Mouse (Mus musculus) hindbrain, embryonic 10.5 days (tissue): ENCODE data around the gene Ndufa4l2. TPM values are rescaled to one million over a fixed set of nuclear protein-coding genes. Genes with fewer than 3 reads are reported as not detected.

Experiments used
- DNase-seq: peaks from one replicate; pipeline ENCODE4 v3.0.0-alpha.2; 2017; ENCODE audit warnings: low spot score
- H3K27ac ChIP-seq: fragments of 300-500 bp; sonication (generic); 2 replicates; pipeline ENCODE4 v1.5.1; 2016; ENCODE audit warnings: mild to moderate bottlenecking, moderate library complexity
- H3K27me3 ChIP-seq: fragments of 300-500 bp; sonication (generic); 2 replicates; pipeline ENCODE4 v1.6.1; 2016; ENCODE audit warnings: mild to moderate bottlenecking; ENCODE audit not compliant: poor library complexity, insufficient read depth, severe bottlenecking
- H3K36me3 ChIP-seq: fragments of 300-500 bp; sonication (generic); 2 replicates; pipeline ENCODE4 v1.6.1; 2016; ENCODE audit warnings: mild to moderate bottlenecking, moderate library complexity
- H3K4me1 ChIP-seq: fragments of 300-500 bp; sonication (generic); replicated peaks from 2 replicates; pipeline ENCODE4 v1.6.1; 2016; ENCODE audit warnings: mild to moderate bottlenecking
- H3K4me3 ChIP-seq: fragments of 300-500 bp; sonication (generic); 2 replicates; pipeline ENCODE4 v1.5.1; 2016; ENCODE audit warnings: mild to moderate bottlenecking, moderate library complexity
- H3K9me3 ChIP-seq: fragments of 300-500 bp; sonication (generic); 2 replicates; pipeline ENCODE4 v1.6.1; 2016; ENCODE audit warnings: mild to moderate bottlenecking, moderate library complexity
- WGBS: fragments of 180-500 bp; shearing (Covaris S2); methylation state at CpG from one replicate; pipeline ENCODE4 v1.1.7; 2016; 5-methylcytosine and 5-hydroxymethylcytosine counted together
- polyA plus RNA-seq: library from polyadenylated mRNA; unstranded; fragments of >200 nt; fragmentation: Nextera tagmentation; extraction: Ambion mirVana; gene quantifications from 2 replicates; pipeline ENCODE4 v1.2.1, GENCODE M21; 2016

The Ndufa4l2 gene
- polyA plus RNA-seq, 1 experiment from 2014 or later, result 8.1 TPM

DNA sequence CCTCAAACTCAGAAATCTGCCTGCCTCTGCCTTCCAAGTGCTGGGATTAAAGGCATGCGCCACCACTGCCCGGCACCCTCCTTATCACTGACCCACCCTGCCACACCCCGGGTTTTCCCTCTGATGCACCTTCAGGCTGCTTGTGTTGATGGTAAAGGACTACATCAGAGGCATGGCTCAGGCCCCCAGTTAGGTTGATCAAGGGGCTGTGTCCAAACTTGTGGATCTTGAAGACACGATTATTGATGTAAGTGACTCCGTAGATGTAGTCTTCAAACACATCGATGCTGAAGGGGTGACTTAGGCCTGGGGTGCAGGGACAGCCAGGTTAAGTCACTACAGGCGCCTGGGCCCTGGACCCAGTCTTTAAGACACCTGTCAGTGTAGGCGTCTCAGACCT lies 26.7 kb downstream of the Ndufa4l2 start:
- Histone ChIP-seq H3K27me3 (peaks cover 12% of the 10 kb centered on the region), H3K9me3 (no peaks in the 10 kb centered on the region), H3K36me3 (peaks cover 82% of the 10 kb centered on the region), H3K4me1 (peaks cover 28% of the 10 kb centered on the region), H3K4me3 (no peak overlapping the region), H3K27ac (no peak overlapping the region)
- no peak for DNase-seq
- 96% methylated on average over 8 of the region's 8 CpGs for WGBS

DNA sequence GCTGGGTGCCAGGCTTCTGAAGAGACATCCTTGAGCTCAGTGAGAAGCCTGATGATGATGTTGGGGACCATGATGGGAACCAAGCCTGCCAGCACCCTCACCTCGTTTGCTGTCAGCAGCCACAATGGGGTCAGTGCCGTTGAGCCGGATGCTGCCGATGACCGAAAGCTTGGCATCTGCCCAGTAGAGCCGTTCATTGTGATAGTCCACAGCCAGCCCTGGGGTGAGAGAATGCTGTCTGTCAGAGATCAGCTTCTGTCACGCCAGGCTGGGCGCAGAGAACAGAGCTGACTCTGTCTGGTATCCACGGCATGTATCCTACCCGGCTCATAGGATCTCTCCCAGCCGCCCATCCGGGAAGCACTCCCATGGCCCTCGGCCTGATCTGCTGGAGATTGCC lies 27.3 kb downstream of the Ndufa4l2 start:
- H3K4me1 ChIP-seq, result peaks cover 23% of the 10 kb centered on the region
- no peak for DNase-seq
- 71% methylated on average over 13 of the region's 13 CpGs for WGBS
- peaks cover 6% of the 10 kb centered on the region for H3K27me3 ChIP-seq
- H3K27ac ChIP-seq, result peak overlapping the region; percentile 50; the same call in 1 of the 2 replicates
- H3K9me3 ChIP-seq, result no peaks in the 10 kb centered on the region
- H3K36me3 ChIP-seq, result peaks cover 88% of the 10 kb centered on the region
- no peak overlapping the region for H3K4me3 ChIP-seq

DNA sequence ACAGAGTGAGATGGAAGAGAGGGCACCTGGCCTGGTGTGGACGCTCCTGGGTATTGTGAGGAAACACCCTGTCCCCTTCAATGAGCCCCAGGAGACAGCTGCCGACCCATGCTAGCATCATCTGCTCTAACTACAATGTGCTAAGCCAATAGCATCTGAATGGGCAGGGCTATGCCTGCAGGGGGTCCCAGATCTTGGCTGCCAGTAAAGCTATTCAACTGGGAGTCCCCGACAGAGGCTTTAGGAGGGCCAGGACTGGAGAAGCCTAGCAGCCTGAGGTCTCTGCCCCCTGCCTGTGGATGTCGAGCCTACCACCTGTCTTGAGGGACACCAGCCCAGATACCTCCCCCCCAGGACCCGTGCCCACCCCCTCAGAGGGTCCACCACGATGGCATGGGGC lies 28.0 kb downstream of the Ndufa4l2 start:
- peak overlapping the region; percentile 50 for H3K27ac ChIP-seq
- DNase-seq, result no peak
- H3K9me3 ChIP-seq, result no peaks in the 10 kb centered on the region
- H3K36me3 ChIP-seq, result peaks cover 94% of the 10 kb centered on the region
- H3K27me3 ChIP-seq, result peaks cover 5% of the 10 kb centered on the region; the same call in 1 of the 2 replicates
- WGBS, result 49% methylated on average over 6 of the region's 6 CpGs
- H3K4me1 ChIP-seq, result peaks cover 19% of the 10 kb centered on the region
- H3K4me3 ChIP-seq, result 0 out of 2 replicates have a peak overlapping the region, but pooled peaks have one; percentile 4

DNA sequence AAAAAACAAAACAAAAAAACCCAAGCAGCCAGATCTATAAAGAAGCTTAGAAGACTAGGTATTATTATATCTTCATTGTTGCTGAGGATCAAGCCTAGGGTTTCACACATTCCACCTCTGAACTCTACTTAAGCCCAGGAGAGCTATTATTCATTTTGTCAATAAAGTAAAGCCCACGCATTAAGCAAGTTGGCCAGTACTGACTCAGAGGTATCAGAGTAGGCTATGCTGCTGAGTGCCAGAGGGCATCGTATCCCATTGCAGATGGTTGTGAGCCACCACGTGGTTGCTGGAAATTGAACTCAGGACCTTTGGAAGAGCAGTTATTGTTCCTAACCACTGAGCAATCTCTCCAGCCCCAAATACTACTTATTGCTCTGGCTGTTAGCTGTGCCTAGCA lies 29.1 kb downstream of the Ndufa4l2 start:
- no peak for DNase-seq
- 85% methylated on average over 3 of the region's 3 CpGs for WGBS
- Histone ChIP-seq H3K27me3 (peaks cover 5% of the 10 kb centered on the region; the same call in 1 of the 2 replicates), H3K4me1 (peaks cover 15% of the 10 kb centered on the region), H3K9me3 (no peaks in the 10 kb centered on the region), H3K36me3 (peaks cover 99% of the 10 kb centered on the region), H3K4me3 (no peak overlapping the region), H3K27ac (no peak overlapping the region)

DNA sequence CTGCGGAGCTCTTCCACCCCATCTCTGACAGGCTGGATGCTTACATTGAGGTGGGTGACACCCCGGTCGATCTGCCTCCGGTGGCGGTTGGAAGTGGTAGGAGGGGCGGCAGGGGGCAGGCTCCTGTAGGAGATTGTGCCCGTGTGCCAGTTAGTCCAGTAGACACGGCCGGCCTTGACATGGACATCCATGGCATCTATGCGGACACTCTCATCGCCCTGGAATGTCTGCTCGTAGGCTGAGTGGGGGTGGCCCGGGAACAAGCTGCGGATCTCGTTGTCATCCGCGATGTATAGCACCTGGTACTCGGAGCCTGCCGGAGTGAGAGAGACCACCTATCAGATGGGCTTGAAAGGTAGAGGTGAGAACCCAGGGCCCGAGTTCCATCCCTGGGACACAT lies 29.6 kb downstream of the Ndufa4l2 start:
- no peak for DNase-seq
- H3K27me3 ChIP-seq, result peaks cover under 1% of the 10 kb centered on the region; the same call in 1 of the 2 replicates
- no peak overlapping the region for H3K27ac ChIP-seq
- no peak overlapping the region for H3K4me3 ChIP-seq
- H3K36me3 ChIP-seq, result peaks cover 99% of the 10 kb centered on the region
- H3K4me1 ChIP-seq, result peaks cover 15% of the 10 kb centered on the region
- 94% methylated on average over 20 of the region's 20 CpGs for WGBS
- H3K9me3 ChIP-seq, result no peaks in the 10 kb centered on the region

DNA sequence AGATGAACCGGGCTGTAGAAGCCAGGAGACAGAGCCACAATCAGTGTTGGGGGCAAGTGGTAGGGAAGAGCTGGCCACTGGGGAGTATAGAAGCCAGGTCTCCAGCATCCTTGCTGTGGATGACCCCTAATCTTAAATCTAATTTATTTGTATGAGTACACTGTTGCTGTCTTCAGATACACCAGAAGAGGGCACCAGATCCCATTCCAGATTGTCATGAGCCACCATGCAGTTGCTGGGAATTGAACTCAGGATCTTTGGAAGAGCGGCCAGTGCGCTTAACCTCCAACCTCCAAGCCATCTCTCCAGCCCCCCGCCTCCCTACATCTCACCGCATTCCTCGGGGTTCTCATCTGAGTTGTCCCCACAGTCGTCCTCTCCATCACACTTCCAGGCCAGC lies 31.7 kb downstream of the Ndufa4l2 start:
- no peak overlapping the region for H3K27ac ChIP-seq
- no peaks in the 10 kb centered on the region; the same call in 1 of the 2 replicates for H3K27me3 ChIP-seq
- DNase-seq, result no peak
- no peak overlapping the region for H3K4me3 ChIP-seq
- 89% methylated on average over 7 of the region's 7 CpGs for WGBS
- peaks cover 15% of the 10 kb centered on the region for H3K4me1 ChIP-seq
- H3K9me3 ChIP-seq, result no peaks in the 10 kb centered on the region
- H3K36me3 ChIP-seq, result peaks cover 99% of the 10 kb centered on the region

GRCm38 (mm10) chr10:127548236-127548635 lies 33.5 kb downstream of the Ndufa4l2 start:
- Histone ChIP-seq H3K36me3 (peaks cover 99% of the 10 kb centered on the region), H3K9me3 (no peaks in the 10 kb centered on the region), H3K4me3 (no peak overlapping the region), H3K27me3 (no peaks in the 10 kb centered on the region), H3K4me1 (peaks cover under 1% of the 10 kb centered on the region; the same call in 1 of the 2 replicates), H3K27ac (no peak overlapping the region)
- 95% methylated on average over 15 of the region's 15 CpGs for WGBS
- DNase-seq, result no peak

DNA sequence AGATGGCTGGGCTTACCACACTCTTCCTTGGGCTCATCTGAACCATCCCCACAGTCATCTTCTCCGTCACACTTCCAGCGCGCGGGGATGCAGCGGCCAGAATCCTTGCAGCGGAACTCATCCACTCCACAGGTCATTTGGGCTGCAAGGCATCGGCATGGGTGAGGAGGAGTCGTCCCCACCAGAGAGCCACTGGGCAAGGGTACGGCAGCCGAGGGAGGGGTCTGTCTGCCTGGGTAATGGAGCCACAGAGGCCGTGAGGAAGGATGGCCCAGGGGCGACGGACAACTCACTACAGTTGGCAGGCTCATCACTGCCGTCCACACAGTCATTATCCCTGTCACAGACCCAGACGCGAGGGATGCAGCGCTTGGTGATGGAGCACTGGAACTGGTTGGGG lies 35.1 kb downstream of the Ndufa4l2 start:
- no peak for DNase-seq
- H3K4me1 ChIP-seq, result no peaks in the 10 kb centered on the region

DNA sequence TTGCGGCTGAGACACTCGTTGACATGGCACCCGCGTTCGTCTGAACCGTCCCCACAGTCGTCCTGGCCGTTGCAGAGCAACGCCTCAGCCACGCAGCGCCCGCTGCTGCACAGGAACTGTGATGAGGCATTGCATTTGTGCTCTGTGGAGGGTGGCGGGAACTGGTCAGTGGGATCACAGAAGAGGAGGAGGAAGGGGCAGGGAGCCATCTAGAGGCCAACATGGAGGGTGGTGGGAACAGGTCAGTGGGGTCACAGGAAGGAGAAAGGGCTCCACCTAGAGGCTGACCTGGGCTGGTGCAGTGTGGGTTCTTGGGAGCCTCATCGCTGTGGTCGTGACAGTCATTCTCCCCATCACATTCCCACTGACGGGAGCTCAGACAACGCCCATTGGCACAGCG lies 40.9 kb downstream of the Ndufa4l2 start:
- H3K9me3 ChIP-seq, result no peaks in the 10 kb centered on the region; the same call in 1 of the 2 replicates
- H3K27ac ChIP-seq, result no peak overlapping the region
- no peaks in the 10 kb centered on the region for H3K27me3 ChIP-seq
- no peak overlapping the region for H3K4me3 ChIP-seq
- H3K36me3 ChIP-seq, result peaks cover 100% of the 10 kb centered on the region
- 75% methylated on average over 18 of the region's 18 CpGs for WGBS
- no peaks in the 10 kb centered on the region; the same call in 1 of the 2 replicates for H3K4me1 ChIP-seq
- DNase-seq, result peak; percentile 55

More for the DNA sequence above, 35.1 kb downstream of the Ndufa4l2 start:
- WGBS, result 90% methylated on average over 17 of the region's 17 CpGs
- H3K27me3 ChIP-seq, result no peaks in the 10 kb centered on the region
- peaks cover 99% of the 10 kb centered on the region for H3K36me3 ChIP-seq
- no peak overlapping the region for H3K4me3 ChIP-seq
- H3K27ac ChIP-seq, result no peak overlapping the region
- no peaks in the 10 kb centered on the region for H3K9me3 ChIP-seq

- WGBS, result 93% methylated on average over 13 of the region's 13 CpGs
- H3K27ac ChIP-seq, result no peak overlapping the region
- peaks cover 100% of the 10 kb centered on the region for H3K36me3 ChIP-seq
Observed at GRCm38 (mm10) chr10:127557397-127557796, 42.6 kb downstream of the Ndufa4l2 start.

GRCm38 (mm10) chr10:127561145-127561544 lies 46.4 kb downstream of the Ndufa4l2 start:
- peaks cover 96% of the 10 kb centered on the region for H3K36me3 ChIP-seq
- no peaks in the 10 kb centered on the region; the same call in 1 of the 2 replicates for H3K9me3 ChIP-seq
- H3K27ac ChIP-seq, result no peak overlapping the region
- H3K4me1 ChIP-seq, result 0 out of 2 replicates have a peak, but pooled peaks cover 6% of the 10 kb centered on the region
- no peak overlapping the region for H3K4me3 ChIP-seq
- no peaks in the 10 kb centered on the region for H3K27me3 ChIP-seq
- DNase-seq, result no peak

More at GRCm38 (mm10) chr10:127557397-127557796, 42.6 kb downstream of the Ndufa4l2 start:
- H3K4me3 ChIP-seq, result no peak overlapping the region
- no peaks in the 10 kb centered on the region for H3K27me3 ChIP-seq
- H3K9me3 ChIP-seq, result no peaks in the 10 kb centered on the region; the same call in 1 of the 2 replicates
- DNase-seq, result no peak
- H3K4me1 ChIP-seq, result no peaks in the 10 kb centered on the region; the same call in 1 of the 2 replicates

DNA sequence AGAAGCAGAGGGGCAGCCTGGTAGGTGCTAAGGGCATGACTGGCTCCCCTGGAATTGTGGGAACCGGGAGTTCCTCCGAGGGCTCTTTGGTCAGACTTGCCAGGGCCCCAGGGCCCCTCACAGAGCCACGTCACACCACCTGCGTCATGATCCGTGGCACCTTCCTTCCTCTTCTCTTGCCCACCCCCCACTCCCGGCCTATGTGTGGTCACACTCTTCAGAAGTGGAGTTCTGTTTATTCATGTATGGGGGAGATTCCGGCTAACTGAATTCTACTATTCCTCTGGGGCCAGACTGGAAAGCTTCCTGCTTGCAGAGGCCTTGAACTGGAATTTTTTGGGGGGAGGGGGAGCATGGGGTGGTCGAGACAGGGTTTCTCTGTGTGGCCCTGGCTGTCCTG lies 49.1 kb downstream of the Ndufa4l2 start:
- H3K27ac ChIP-seq, result 0 out of 2 replicates have a peak overlapping the region, but pooled peaks have one; percentile 41

GRCm38 (mm10) chr10:127564301-127564700 lies 49.5 kb downstream of the Ndufa4l2 start:
- 60% methylated on average over 13 of the region's 13 CpGs for WGBS
- Histone ChIP-seq H3K27ac (no peak overlapping the region), H3K27me3 (no peaks in the 10 kb centered on the region), H3K9me3 (no peaks in the 10 kb centered on the region), H3K36me3 (peaks cover 93% of the 10 kb centered on the region), H3K4me3 (no peak overlapping the region), H3K4me1 (0 out of 2 replicates have a peak, but pooled peaks cover 6% of the 10 kb centered on the region)
- peak; percentile 19 for DNase-seq

More for the DNA sequence above, 49.1 kb downstream of the Ndufa4l2 start:
- no peaks in the 10 kb centered on the region for H3K9me3 ChIP-seq
- DNase-seq, result no peak
- peaks cover 93% of the 10 kb centered on the region for H3K36me3 ChIP-seq
- no peak overlapping the region for H3K4me3 ChIP-seq
- H3K27me3 ChIP-seq, result no peaks in the 10 kb centered on the region
- 76% methylated on average over 8 of the region's 8 CpGs for WGBS
- H3K4me1 ChIP-seq, result 0 out of 2 replicates have a peak, but pooled peaks cover 6% of the 10 kb centered on the region
